Mouse (Mus musculus) brain, embryonic 14.5 days (tissue): ENCODE measurements around the gene Trappc3.

ENCODE experiments used
- CTCF ChIP-seq: fragments of 200-500 bp; IDR thresholded peaks from 2 replicates; pipeline ENCODE4 v1.5.1; 2012; ENCODE audit warnings: inconsistent platforms, mild to moderate bottlenecking, moderate library complexity, borderline replicate concordance; ENCODE audit not compliant: insufficient read depth, insufficient read length; ENCODE audit errors: extremely low read depth
- POLR2A ChIP-seq: fragments of 200-500 bp; IDR thresholded peaks from 2 replicates; pipeline ENCODE4 v1.6.1; 2012; ENCODE audit warnings: mild to moderate bottlenecking, inconsistent platforms, borderline replicate concordance; ENCODE audit not compliant: poor library complexity, insufficient read depth, insufficient read length, severe bottlenecking; ENCODE audit errors: extremely low read depth

DNA sequence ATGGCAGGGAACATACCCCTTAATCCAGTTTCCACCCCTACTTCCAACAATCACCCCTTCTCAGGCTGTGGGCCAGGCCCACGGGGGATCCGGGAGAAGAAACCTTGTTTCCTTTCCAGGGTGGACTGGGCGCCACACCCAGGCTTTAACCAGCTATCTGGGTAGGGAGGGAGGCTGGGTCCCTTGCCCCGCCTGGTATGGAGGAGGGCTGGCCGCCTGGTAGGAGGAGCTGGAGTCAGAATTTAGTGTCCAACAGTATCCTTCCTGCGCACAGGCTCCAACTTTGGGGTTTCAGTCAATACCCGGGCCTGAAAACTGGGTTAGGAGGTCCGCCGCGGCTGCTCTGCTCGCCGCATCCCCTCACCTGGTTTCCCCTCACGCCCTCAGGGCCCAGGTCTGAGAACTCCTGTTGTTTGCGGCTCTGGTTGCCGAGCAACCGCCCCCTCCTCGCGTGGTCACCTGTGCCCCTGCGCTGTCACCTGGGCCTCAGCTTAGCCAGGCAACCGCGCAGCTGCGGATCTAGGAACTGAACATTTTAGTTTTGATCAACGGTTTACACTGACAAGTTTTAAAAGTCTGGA, 63.2 kb downstream of the Trappc3 start, which contains the start of gene Tekt2:
- TF ChIP-seq CTCF (no peak), POLR2A (no peak)
